Mouse (Mus musculus) right cerebral cortex, postnatal 14 days (tissue): ENCODE results near the gene Tcte1.

Experiments used
- DNase-seq: peaks from one replicate; pipeline ENCODE4 v3.0.0; 2022

The Tcte1 gene

DNA sequence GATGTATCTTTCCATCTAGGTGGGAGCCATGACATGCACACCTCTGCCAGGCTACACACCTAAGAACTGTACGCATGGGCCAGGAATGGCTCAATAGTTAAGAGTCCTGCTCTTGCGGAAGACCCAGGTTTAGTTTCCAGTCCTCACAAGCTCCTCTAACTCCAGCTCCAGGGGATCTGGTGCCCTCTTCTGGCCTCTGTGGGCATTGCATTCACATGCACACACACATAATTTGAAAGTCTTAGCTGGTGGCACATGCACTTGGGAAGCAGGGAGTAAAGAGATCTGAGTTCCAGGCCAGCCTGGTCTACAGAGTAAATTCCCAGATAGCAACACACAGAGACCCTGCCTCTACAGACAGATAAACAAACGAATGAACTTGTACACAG, 63.2 kb downstream of the Tcte1 start:
- DNase-seq = no peak

DNA sequence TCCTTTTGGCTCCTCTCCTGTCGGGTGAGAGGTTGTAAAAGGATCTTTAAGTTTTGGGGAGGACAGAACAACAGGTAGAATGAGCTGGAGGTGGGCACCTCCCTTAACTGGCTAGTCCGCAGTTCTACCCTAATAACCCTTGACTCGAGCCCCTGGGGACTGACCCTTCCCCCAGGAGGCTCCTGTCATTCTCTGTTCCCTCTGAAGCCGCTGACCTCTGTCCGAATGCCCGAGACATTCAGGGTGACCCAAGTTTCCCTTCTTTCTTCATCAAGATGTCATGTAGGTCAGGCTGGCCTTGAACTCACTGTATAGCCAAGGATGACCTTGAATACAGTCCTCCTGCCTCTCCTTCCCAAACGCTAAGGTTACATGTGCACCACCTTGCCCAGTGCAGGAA, 65.1 kb downstream of the Tcte1 start:
- DNase-seq = no peak

DNA sequence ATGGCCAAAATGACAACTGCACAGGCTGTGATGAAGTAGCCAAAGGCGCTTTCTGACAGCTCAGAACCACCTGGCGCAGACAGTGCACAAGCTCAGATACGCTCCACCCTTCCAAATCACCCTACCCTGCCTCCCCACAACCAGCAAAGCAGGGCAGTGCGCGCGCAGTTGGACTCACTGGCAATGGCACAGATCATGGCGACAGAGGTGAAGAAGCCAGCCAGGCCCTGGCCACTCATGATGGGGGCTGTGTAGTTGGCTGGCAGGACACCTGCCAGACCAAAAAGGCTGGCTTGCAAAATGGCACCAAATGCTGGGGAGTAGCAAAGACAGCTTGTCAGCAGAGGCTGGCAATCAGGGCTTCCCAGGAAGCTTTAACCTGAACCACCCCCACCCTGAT, 66.0 kb downstream of the Tcte1 start:
- DNase-seq = no peak

DNA sequence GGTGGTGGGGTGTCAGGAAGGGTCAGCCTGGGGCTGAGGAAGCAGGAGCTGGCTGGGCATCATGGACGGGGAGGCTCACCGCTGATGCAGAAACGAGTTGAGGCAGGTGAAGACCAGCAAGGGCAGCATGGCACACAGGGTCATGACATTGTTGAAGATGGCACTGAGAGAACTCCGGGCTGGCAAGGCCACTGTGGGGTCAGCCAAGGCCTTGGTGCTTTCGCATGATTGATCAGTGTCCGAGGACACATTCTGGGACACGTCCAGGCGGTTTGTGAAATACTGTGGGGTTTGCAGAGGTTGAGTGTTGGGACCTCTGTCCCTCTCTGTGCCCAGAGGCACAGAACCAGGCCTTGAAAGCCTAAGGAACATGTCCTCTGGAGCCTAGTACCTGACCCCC, 66.6 kb downstream of the Tcte1 start:
- no peak for DNase-seq

DNA sequence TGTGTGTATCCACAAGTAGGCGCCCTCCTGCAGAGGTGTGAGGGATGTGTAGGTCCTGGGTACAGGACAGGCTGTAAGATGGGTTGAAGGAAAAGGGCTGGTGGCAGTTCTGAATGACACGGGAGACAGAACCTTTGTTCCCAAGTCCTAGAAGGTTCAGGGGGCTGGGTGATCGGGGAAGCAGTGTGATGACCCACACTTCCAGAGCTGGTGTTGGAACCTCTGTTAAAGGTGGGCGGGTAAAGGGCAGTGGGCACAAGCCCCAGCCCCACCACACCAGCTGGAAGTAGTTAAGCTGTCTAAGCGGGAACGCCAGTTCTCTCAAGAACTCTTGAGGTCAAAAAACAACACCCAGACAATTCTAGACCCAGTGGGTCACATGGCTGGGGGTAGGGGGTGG, 67.2 kb downstream of the Tcte1 start:
- no peak for DNase-seq

DNA sequence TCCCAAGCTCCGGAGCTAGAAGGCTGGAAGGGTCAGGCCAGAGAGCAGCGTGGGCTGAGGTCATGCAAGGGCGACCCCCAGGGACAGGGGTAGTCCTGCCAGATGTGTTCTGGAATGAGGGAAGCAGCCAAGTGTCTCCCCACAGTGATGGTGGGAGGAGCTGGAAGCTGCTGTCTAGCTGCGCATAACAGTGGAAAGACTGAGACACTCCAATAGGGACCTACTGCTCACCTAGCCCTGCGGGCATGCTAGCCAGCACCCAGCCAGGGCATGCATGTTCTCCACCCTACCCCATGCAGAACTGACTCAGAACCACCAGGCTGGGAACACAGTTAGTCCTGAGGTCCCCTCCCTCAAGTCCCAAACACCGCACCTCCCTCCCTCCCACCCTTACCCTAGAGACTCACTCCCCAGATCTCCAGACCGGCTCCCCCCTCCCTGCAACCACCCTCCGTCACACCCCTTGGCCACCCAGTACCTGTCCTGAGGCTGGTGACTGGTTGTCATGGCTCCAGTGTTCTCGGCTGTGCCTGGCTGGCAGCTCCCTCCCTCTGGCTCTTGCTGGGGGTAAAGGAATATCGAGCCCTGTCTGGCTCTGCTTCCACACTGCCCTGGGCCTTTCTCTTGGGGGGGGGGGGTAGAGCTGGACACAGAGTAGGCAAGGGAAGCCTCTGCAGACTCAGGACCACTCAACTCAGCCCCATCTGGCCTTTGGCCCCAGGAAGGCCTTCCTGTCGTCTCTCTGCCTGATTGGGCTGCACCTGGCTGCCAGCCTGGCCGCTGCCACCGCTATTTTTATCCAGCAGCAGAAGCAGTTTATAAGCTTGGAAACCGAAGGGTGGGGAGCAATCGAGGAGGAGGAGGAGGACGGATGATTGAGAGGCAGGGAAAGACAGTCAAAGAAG, 68.7 kb downstream of the Tcte1 start:
- no peak for DNase-seq
